26 mouse cellular contexts compared by ENCODE assay signal in genomic region chr2:26074551-26074950, GRCm38 (mm10).
"Had no signal": no experiment of that assay in that cellular context is flagged by ENCODE, and none has a peak within 500 bp of the region (broad histone marks: within the 10 kb centered on the region; RNA-seq: fewer than 3 reads in every experiment).

No protein-coding gene starts in this region.

- H3K9ac ChIP-seq: embryonic facial prominence, embryonic 12.5 days; embryonic facial prominence, embryonic 13.5 days; embryonic facial prominence, embryonic 15.5 days; forebrain, embryonic 12.5 days; forebrain, embryonic 13.5 days; forebrain, embryonic 15.5 days; forebrain, postnatal 0 days had no signal

- H3K4me2 ChIP-seq: embryonic facial prominence, embryonic 12.5 days; embryonic facial prominence, embryonic 13.5 days; embryonic facial prominence, embryonic 15.5 days; forebrain, embryonic 12.5 days; forebrain, embryonic 13.5 days; forebrain, embryonic 15.5 days had no signal

- H3K4me1 ChIP-seq: embryonic facial prominence, embryonic 10.5 days; embryonic facial prominence, embryonic 12.5 days; forebrain, embryonic 10.5 days; forebrain, embryonic 12.5 days; forebrain, embryonic 13.5 days; forebrain, embryonic 15.5 days had no signal

- ATAC-seq: forebrain, embryonic 13.5 days; forebrain, embryonic 14.5 days; forebrain, embryonic 15.5 days; forebrain, embryonic 16.5 days; forebrain, postnatal 0 days had no signal

- H3K27ac ChIP-seq: embryonic facial prominence, embryonic 10.5 days; embryonic facial prominence, embryonic 12.5 days; embryonic facial prominence, embryonic 13.5 days; embryonic facial prominence, embryonic 15.5 days; forebrain, embryonic 10.5 days; forebrain, embryonic 12.5 days; forebrain, embryonic 13.5 days; forebrain, embryonic 15.5 days; gastrocnemius, adult 2 months; heart, adult 2 months had no signal

- H3K9me3 ChIP-seq: embryonic facial prominence, embryonic 10.5 days; embryonic facial prominence, embryonic 12.5 days; embryonic facial prominence, embryonic 13.5 days; embryonic facial prominence, embryonic 15.5 days; forebrain, embryonic 10.5 days; forebrain, embryonic 12.5 days; forebrain, embryonic 13.5 days; forebrain, embryonic 15.5 days had no signal

- DNase-seq: cerebellum, adult 9-10 months; cerebellum, adult 9-11 months; cerebellum, postnatal 10 days; cerebellum, postnatal 14 days; cerebellum, postnatal 25 days; cerebellum, postnatal 36 days; embryo, embryonic 11 days; forebrain, postnatal 0 days; gastrocnemius, adult 2 months; gastrocnemius, postnatal 10 days; gastrocnemius, postnatal 14 days; gastrocnemius, postnatal 25 days; heart, adult 11 months; heart, adult 18-20 months; heart, adult 2 months had no signal

- H3K36me3 ChIP-seq: embryonic facial prominence, embryonic 10.5 days; embryonic facial prominence, embryonic 12.5 days; embryonic facial prominence, embryonic 13.5 days; embryonic facial prominence, embryonic 15.5 days; forebrain, embryonic 10.5 days; forebrain, embryonic 12.5 days; forebrain, embryonic 15.5 days had no signal

- H3K27me3 ChIP-seq: embryonic facial prominence, embryonic 12.5 days; embryonic facial prominence, embryonic 13.5 days; embryonic facial prominence, embryonic 15.5 days; forebrain, embryonic 12.5 days; forebrain, embryonic 13.5 days; forebrain, embryonic 15.5 days had no signal

- H3K4me3 ChIP-seq: embryonic facial prominence, embryonic 10.5 days; embryonic facial prominence, embryonic 12.5 days; embryonic facial prominence, embryonic 13.5 days; embryonic facial prominence, embryonic 15.5 days; erythroblast, embryonic 14.5 days; forebrain, embryonic 10.5 days; forebrain, embryonic 12.5 days; forebrain, embryonic 13.5 days; forebrain, embryonic 15.5 days; gastrocnemius, adult 2 months; heart, adult 2 months had no signal
